In the genomic region with DNA sequence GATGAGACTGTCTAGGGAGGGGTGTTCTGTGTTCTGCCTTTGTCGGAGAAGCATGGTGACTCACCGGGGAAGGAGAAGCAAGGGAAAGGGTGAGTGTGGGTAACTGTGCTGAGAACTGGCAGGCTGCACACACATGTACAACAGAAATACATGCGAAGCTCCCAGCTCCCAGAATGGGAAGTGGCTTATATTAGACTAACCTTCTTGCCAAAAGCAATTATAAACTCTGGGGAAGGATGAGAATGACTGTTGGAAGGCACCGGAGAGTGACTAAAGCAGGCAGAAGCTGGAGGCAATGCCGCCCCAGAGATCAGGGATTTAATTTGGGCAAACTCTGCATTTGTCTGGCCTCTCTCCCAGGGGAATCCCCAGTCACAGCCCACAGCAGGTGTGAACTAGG, we compare ENCODE assay signal across 10 mouse cellular contexts.
DNase-seq lines count a peak whose midpoint lies in the region; ATAC-seq and TF ChIP-seq lines count a peak whose summit lies in the region.
"Had no signal": no experiment of that assay in that cellular context is flagged by ENCODE, and none has a peak within 500 bp of the region (broad histone marks: within the 10 kb centered on the region; RNA-seq: fewer than 3 reads in every experiment).

No protein-coding gene starts in this region.

- ATAC-seq in forebrain, embryonic 11.5 days (replicated peaks; ENCODE audit: low FRiP score): no peak
- ATAC-seq in forebrain, embryonic 14.5 days: peak; percentile 22; the same call in 1 of the 2 replicates
- peak; percentile 36; the same call in 1 of the 2 replicates for ATAC-seq in neural tube, embryonic 14.5 days (ENCODE audit: low read depth)
- no peak for ATAC-seq in stomach, postnatal 0 days (ENCODE audit: low FRiP score, low TSS enrichment)

- no peak for TF ChIP-seq CTCF in left cerebral cortex, adult 2 months (IDR thresholded peaks at IDR 0.05)
- no peak for TF ChIP-seq CTCF in stomach, postnatal 0 days (IDR thresholded peaks at IDR 0.05; ENCODE audit: low read depth)

- no peak overlapping the region for H3K4me2 ChIP-seq in forebrain, embryonic 11.5 days (ENCODE audit: low read depth, low read length, severe bottlenecking)
- no peak overlapping the region for H3K4me2 ChIP-seq in forebrain, embryonic 14.5 days (ENCODE audit: low read length)
- H3K4me2 ChIP-seq in neural tube, embryonic 14.5 days (ENCODE audit: low read depth, low read length): no peak overlapping the region
- no peak overlapping the region for H3K4me2 ChIP-seq in stomach, postnatal 0 days (replicated peaks; ENCODE audit: low read depth)
- H3K4me2 ChIP-seq: limb, embryonic 12.5 days had no signal

- TF ChIP-seq EP300 in stomach, postnatal 0 days (optimal IDR thresholded peaks at IDR 0.05): no peak

- no peaks in the 10 kb centered on the region for H3K27me3 ChIP-seq in forebrain, embryonic 10.5 days (ENCODE audit: poor library complexity, severe bottlenecking)
- no peaks in the 10 kb centered on the region for H3K27me3 ChIP-seq in forebrain, embryonic 11.5 days (ENCODE audit: control insufficient read depth, insufficient read depth, low read length)
- H3K27me3 ChIP-seq in forebrain, embryonic 14.5 days (replicated peaks; ENCODE audit: control insufficient read depth, insufficient read depth, low read length): no peaks in the 10 kb centered on the region
- H3K27me3 ChIP-seq in neural tube, embryonic 14.5 days (ENCODE audit: control insufficient read depth, insufficient read depth, low read length): no peaks in the 10 kb centered on the region
- no peaks in the 10 kb centered on the region for H3K27me3 ChIP-seq in stomach, postnatal 0 days (ENCODE audit: control insufficient read depth, insufficient read depth, low read length)

- DNase-seq in forebrain, embryonic 10.5 days (ENCODE audit: extremely low spot score, low spot score): no peak
- DNase-seq in forebrain, embryonic 11.5 days (ENCODE audit: low spot score): no peak
- peak; percentile 68 for DNase-seq in forebrain, embryonic 14.5 days (ENCODE audit: low spot score)
- DNase-seq in left cerebral cortex, adult 2 months (ENCODE audit: extremely low spot score in 1 of 2, low spot score in 2 of 2): peak; percentile 29 to 64
- no peak for DNase-seq in kidney, adult 9 months
- no peak for DNase-seq in stomach, postnatal 0 days (ENCODE audit: low spot score)
- no peak for DNase-seq in cerebellum, adult 18-20 months
- DNase-seq: lung, adult 2 months had no signal

- intact Hi-C loops in left cerebral cortex, adult 2 months (cut with DNase I): loop anchor here (5.0 to 10.0 kb wide), 2 partner anchors 130 to 342 kb away; a partner anchor contains a TSS

- no peak overlapping the region for H3K4me3 ChIP-seq in forebrain, embryonic 10.5 days
- H3K4me3 ChIP-seq in forebrain, embryonic 11.5 days (ENCODE audit: low read depth, low read length): no peak overlapping the region
- no peak overlapping the region for H3K4me3 ChIP-seq in forebrain, embryonic 14.5 days (ENCODE audit: low read depth, low read length)
- H3K4me3 ChIP-seq in left cerebral cortex, adult 2 months: no peak overlapping the region
- H3K4me3 ChIP-seq in neural tube, embryonic 14.5 days (ENCODE audit: low read depth, low read length): no peak overlapping the region
- no peak overlapping the region for H3K4me3 ChIP-seq in stomach, postnatal 0 days (ENCODE audit: low read depth, low read length)
- H3K4me3 ChIP-seq: limb, embryonic 12.5 days had no signal

- H3K36me3 ChIP-seq in forebrain, embryonic 10.5 days (replicated peaks): no peaks in the 10 kb centered on the region
- H3K36me3 ChIP-seq in forebrain, embryonic 11.5 days (ENCODE audit: control insufficient read depth, insufficient read depth, low read length): no peaks in the 10 kb centered on the region
- no peaks in the 10 kb centered on the region for H3K36me3 ChIP-seq in forebrain, embryonic 14.5 days (ENCODE audit: control insufficient read depth, insufficient read depth, low read length)
- H3K36me3 ChIP-seq in neural tube, embryonic 14.5 days (ENCODE audit: control insufficient read depth, insufficient read depth, low read length): no peaks in the 10 kb centered on the region
- H3K36me3 ChIP-seq in stomach, postnatal 0 days (ENCODE audit: control insufficient read depth, insufficient read depth, low read length): no peaks in the 10 kb centered on the region
- H3K36me3 ChIP-seq: limb, embryonic 12.5 days had no signal

- no peak overlapping the region for H3K9ac ChIP-seq in forebrain, embryonic 11.5 days (ENCODE audit: low read length)
- H3K9ac ChIP-seq in forebrain, embryonic 14.5 days (ENCODE audit: low read length): no peak overlapping the region
- H3K9ac ChIP-seq in neural tube, embryonic 14.5 days (replicated peaks; ENCODE audit: low read depth, low read length): no peak overlapping the region
- no peak overlapping the region for H3K9ac ChIP-seq in stomach, postnatal 0 days (ENCODE audit: low read length)
- H3K9ac ChIP-seq: limb, embryonic 12.5 days had no signal

- WGBS in forebrain, embryonic 10.5 days: 77% methylated on average over 5 of the region's 5 CpGs
- WGBS in forebrain, embryonic 11.5 days: 82% methylated on average over 5 of the region's 5 CpGs
- WGBS in forebrain, embryonic 14.5 days: 46% methylated on average over 5 of the region's 5 CpGs
- 44% methylated on average over 5 of the region's 5 CpGs for WGBS in neural tube, embryonic 14.5 days
- 61% methylated on average over 5 of the region's 5 CpGs for WGBS in stomach, postnatal 0 days

- peaks cover 53% of the 10 kb centered on the region for H3K4me1 ChIP-seq in forebrain, embryonic 10.5 days
- H3K4me1 ChIP-seq in forebrain, embryonic 11.5 days (replicated peaks; ENCODE audit: control insufficient read depth, insufficient read depth, low read length): peaks cover 17% of the 10 kb centered on the region; the same call in 1 of the 2 replicates
- peaks cover 38% of the 10 kb centered on the region for H3K4me1 ChIP-seq in forebrain, embryonic 14.5 days (ENCODE audit: control insufficient read depth, insufficient read depth, low read length)
- H3K4me1 ChIP-seq in neural tube, embryonic 14.5 days (ENCODE audit: control insufficient read depth, insufficient read depth, low read length): peaks cover 21% of the 10 kb centered on the region
- no peaks in the 10 kb centered on the region for H3K4me1 ChIP-seq in stomach, postnatal 0 days (replicated peaks; ENCODE audit: control insufficient read depth, insufficient read depth)
- H3K4me1 ChIP-seq: limb, embryonic 12.5 days had no signal

- H3K9me3 ChIP-seq in forebrain, embryonic 10.5 days: no peaks in the 10 kb centered on the region
- no peaks in the 10 kb centered on the region for H3K9me3 ChIP-seq in forebrain, embryonic 11.5 days (ENCODE audit: control insufficient read depth, low read length)
- H3K9me3 ChIP-seq in forebrain, embryonic 14.5 days (replicated peaks; ENCODE audit: control insufficient read depth, low read length): no peaks in the 10 kb centered on the region
- no peaks in the 10 kb centered on the region for H3K9me3 ChIP-seq in neural tube, embryonic 14.5 days (ENCODE audit: control insufficient read depth, low read length)
- H3K9me3 ChIP-seq in stomach, postnatal 0 days (ENCODE audit: control insufficient read depth, low read length): no peaks in the 10 kb centered on the region
- H3K9me3 ChIP-seq: limb, embryonic 12.5 days had no signal

- peak overlapping the region; percentile 56 for H3K27ac ChIP-seq in forebrain, embryonic 10.5 days
- H3K27ac ChIP-seq in forebrain, embryonic 11.5 days (ENCODE audit: low read depth, low read length): no peak overlapping the region
- H3K27ac ChIP-seq in forebrain, embryonic 14.5 days (ENCODE audit: low read depth, low read length): peak overlapping the region; percentile 46; the same call in 1 of the 2 replicates
- 0 out of 2 replicates have a peak overlapping the region, but pooled peaks have one; percentile 1 for H3K27ac ChIP-seq in left cerebral cortex, adult 2 months
- no peak overlapping the region for H3K27ac ChIP-seq in neural tube, embryonic 14.5 days (ENCODE audit: low read depth, low read length)
- no peak overlapping the region for H3K27ac ChIP-seq in stomach, postnatal 0 days (replicated peaks)
- H3K27ac ChIP-seq: limb, embryonic 12.5 days had no signal

Comparison
In these comparisons a context has a peak if more than half of its experiments do, and no peak if none do; other contexts are left out.
1. DNase-seq: peak in forebrain, embryonic 14.5 days (single experiment) and left cerebral cortex, adult 2 months (2 of 2); none in forebrain, embryonic 10.5 days (single experiment), forebrain, embryonic 11.5 days (single experiment), kidney, adult 9 months (single experiment), stomach, postnatal 0 days (single experiment) and cerebellum, adult 18-20 months (0 of 2).
2. H3K27ac ChIP-seq: peak in forebrain, embryonic 10.5 days (single experiment), forebrain, embryonic 14.5 days (single experiment) and left cerebral cortex, adult 2 months (single experiment); none in forebrain, embryonic 11.5 days (single experiment), neural tube, embryonic 14.5 days (single experiment) and stomach, postnatal 0 days (single experiment).
3. ATAC-seq: peak in forebrain, embryonic 14.5 days (single experiment) and neural tube, embryonic 14.5 days (single experiment); none in forebrain, embryonic 11.5 days (single experiment) and stomach, postnatal 0 days (single experiment).